Mouse (Mus musculus): ENCODE results near the gene Notch1. TPM values are rescaled to one million over a fixed set of nuclear protein-coding genes. Genes with fewer than 3 reads are reported as not detected.
A peak's percentile ranks its signal among the peaks of the same experiment; 100 is the strongest.

The Notch1 gene
- polyA plus RNA-seq, 1 experiment from 2014 or later: 56.2 TPM

DNA sequence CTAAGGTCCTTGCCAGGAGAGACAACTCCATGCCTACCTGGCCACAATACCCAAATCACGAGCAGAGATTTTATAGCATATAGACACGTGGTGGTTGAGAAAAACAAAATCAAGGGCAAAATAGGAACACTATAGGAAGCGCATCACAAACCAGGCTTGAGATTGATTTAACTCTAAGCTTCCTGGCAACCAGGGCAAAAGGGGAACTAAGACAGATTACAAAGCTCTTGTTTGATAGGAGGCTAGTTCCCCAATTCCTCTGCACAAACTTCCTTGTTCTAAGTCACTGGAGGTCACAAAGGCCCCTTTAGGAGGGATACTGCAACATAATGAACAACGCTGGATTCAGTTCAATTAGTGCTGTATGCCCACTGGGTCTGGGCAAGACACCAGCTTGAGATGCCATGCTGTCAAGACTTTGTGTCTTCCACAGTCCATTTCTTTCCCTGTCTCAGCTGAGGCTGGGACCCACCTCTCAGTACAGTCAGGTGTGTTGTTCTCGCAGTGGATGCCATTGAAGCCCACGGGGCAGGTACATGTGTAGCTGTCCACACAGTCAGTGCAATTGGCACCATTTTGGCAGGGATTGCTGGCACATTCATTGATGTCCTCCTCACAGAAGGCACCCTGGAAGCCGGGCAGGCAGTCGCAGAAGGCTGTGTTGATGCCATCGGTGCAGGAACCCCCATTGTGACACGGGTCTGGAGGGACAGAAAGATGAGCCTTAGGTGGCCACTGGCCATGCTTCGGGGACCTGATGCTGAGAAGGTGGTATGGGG is 44.0 kb downstream of the Notch1 start:
- H3K4me3 ChIP-seq: no peak overlapping the region
- H3K27me3 ChIP-seq: no peaks in the 10 kb centered on the region
- H3K27ac ChIP-seq (replicated peaks): no peak overlapping the region
- 96% methylated on average over 11 of the region's 11 CpGs for WGBS
- H3K36me3 ChIP-seq: peaks cover 100% of the 10 kb centered on the region
- peaks cover 26% of the 10 kb centered on the region for H3K4me1 ChIP-seq
- ATAC-seq (ENCODE audit: low FRiP score, low read depth): no peak
- H3K4me2 ChIP-seq (replicated peaks): no peak overlapping the region
- no peaks in the 10 kb centered on the region for H3K9me3 ChIP-seq
- no peak overlapping the region for H3K9ac ChIP-seq (replicated peaks)

DNA sequence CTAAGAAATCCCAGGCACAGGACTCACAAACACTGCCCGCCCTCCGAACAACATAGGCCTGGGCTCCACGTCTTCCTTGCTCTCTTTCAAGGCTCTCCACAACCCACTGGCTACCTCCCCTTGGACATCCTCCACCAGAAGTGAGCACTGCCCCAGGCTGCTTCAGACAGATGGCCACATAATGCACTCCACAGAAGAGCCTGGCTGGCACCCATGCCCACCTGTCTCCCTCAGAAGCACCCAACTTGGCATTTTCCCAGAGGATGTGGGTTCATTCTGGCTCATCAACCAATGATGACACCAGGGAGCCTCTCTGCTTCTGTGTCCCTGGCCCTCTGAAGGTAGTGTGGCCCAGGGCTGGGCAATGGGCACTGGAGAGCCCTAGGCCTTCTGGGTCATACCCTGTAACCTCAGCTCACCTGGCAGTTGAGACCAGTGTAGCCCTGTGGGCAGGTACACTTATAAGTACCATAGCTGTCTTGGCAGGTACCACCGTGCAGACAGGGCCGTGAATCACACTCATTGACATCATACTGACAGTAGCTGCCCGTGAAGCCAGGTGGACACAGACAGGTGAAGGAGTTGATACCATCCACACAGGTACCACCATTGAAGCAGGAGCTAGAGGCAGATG is 44.7 kb downstream of the Notch1 start:
- Histone ChIP-seq H3K36me3 (peaks cover 100% of the 10 kb centered on the region), H3K27me3 (no peaks in the 10 kb centered on the region), H3K4me2 (replicated peaks) (no peak overlapping the region), H3K9ac (replicated peaks) (no peak overlapping the region), H3K9me3 (no peaks in the 10 kb centered on the region), H3K27ac (replicated peaks) (no peak overlapping the region), H3K4me1 (peaks cover 27% of the 10 kb centered on the region), H3K4me3 (no peak overlapping the region)
- ATAC-seq (ENCODE audit: low FRiP score, low read depth): no peak
- 88% methylated on average over 6 of the region's 6 CpGs for WGBS

DNA sequence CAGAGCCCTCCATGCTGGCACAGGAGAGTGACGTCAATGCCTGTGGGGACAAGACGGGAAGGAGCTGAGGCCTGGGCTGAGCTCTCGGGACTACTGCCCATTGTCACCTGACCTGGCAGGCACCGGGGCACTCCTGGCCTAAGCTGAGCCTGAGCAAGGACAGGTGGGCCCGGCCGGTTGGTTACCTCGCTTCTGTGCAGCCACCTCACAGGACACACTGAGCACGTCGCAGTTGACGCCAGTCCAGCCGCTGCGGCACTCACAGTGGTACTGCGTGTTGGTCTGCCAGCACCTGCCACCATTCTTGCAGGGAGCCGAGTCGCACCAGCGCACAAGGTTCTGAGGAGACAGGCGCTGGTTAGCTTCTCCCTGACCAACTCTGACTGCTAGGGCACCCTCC is 45.5 kb downstream of the Notch1 start:
- H3K4me3 ChIP-seq: no peak overlapping the region
- H3K36me3 ChIP-seq: peaks cover 100% of the 10 kb centered on the region
- no peaks in the 10 kb centered on the region for H3K27me3 ChIP-seq
- ATAC-seq (ENCODE audit: low FRiP score, low read depth): no peak
- H3K4me1 ChIP-seq: peaks cover 19% of the 10 kb centered on the region
- no peak overlapping the region for H3K4me2 ChIP-seq (replicated peaks)
- H3K27ac ChIP-seq (replicated peaks): no peak overlapping the region
- no peak overlapping the region for H3K9ac ChIP-seq (replicated peaks)
- H3K9me3 ChIP-seq: no peaks in the 10 kb centered on the region
- 93% methylated on average over 17 of the region's 17 CpGs for WGBS

DNA sequence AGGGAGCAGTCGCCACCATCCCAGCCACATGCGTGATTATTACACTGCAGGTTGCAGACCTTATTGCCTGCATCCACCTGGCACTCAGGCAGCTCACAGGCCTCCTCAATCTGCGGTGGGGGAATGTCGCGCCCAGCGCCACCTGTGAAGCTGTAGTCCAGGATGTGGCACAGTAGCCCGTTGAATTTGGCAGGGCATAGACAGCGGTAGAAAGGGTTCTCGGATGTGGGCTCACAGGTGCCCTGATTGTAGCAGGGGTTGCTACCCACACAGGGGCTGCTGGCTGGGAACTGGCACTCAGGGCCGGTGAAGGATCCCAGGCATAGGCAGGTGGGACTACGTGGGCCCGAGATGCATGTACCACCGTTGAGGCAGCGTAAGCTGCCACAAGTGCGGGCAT is 48.1 kb downstream of the Notch1 start:
- no peaks in the 10 kb centered on the region for H3K9me3 ChIP-seq
- H3K27ac ChIP-seq (replicated peaks): 0 out of 2 replicates have a peak overlapping the region, but pooled peaks have one; percentile 3
- no peak overlapping the region for H3K4me2 ChIP-seq (replicated peaks)
- no peak overlapping the region for H3K4me3 ChIP-seq
- no peak overlapping the region for H3K9ac ChIP-seq (replicated peaks)
- 94% methylated on average over 15 of the region's 15 CpGs for WGBS
- H3K36me3 ChIP-seq: peaks cover 98% of the 10 kb centered on the region
- no peak for ATAC-seq (ENCODE audit: low FRiP score, low read depth)
- H3K4me1 ChIP-seq: 0 out of 2 replicates have a peak, but pooled peaks cover 4% of the 10 kb centered on the region
- no peaks in the 10 kb centered on the region for H3K27me3 ChIP-seq

DNA sequence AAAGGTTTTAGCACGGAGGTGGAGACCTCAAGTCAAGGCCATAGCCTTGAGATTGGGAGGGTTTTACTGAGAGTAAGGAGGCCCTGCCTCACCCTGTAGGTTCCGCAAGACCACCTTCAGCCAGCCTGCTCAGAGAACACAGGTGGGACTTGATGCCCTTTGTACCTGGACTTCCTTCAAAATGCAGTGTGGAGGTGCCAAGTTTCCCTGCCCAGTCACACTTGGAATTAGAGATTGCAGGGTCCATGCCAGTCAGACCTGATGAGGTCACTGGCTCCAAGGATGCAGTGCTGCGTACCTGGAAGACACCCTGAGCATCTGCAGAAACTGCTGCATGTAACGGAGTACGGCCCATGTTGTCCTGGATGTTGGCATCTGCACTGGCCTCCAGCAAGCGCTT is 53.1 kb downstream of the Notch1 start:
- Histone ChIP-seq H3K27ac (replicated peaks) (no peak overlapping the region; the same call in 1 of the 2 replicates), H3K4me2 (replicated peaks) (no peak overlapping the region), H3K9me3 (no peaks in the 10 kb centered on the region), H3K9ac (replicated peaks) (no peak overlapping the region), H3K36me3 (peaks cover 95% of the 10 kb centered on the region), H3K4me3 (no peak overlapping the region), H3K4me1 (peaks cover 9% of the 10 kb centered on the region; the same call in 1 of the 2 replicates), H3K27me3 (no peaks in the 10 kb centered on the region)
- WGBS: 94% methylated on average over 6 of the region's 6 CpGs
- ATAC-seq (ENCODE audit: low FRiP score, low read depth): no peak

DNA sequence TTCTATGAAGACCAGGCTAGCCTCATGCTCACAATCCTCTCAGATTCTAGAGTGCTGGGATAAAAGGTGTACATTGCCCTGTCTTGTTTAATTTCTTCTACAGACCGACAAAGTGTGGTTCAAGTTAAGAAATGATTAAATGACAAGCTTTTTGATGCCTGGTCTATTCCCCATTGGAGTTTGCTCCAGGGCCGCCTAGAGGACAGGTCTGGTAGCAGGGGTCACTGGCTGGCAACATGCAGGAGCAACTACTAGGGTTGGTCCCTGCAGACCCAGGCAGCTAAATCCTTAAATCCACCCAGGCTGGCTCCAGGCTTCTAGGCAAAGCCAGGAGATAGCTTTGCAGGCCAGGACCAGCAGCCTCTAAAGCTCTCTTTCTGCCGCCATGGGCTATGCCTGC is 53.5 kb downstream of the Notch1 start:
- Histone ChIP-seq H3K36me3 (peaks cover 95% of the 10 kb centered on the region), H3K4me1 (peaks cover 9% of the 10 kb centered on the region; the same call in 1 of the 2 replicates), H3K9ac (replicated peaks) (no peak overlapping the region), H3K4me3 (no peak overlapping the region), H3K9me3 (no peaks in the 10 kb centered on the region), H3K4me2 (replicated peaks) (no peak overlapping the region), H3K27me3 (no peaks in the 10 kb centered on the region), H3K27ac (replicated peaks) (no peak overlapping the region)
- WGBS: 88% methylated on average over 3 of the region's 3 CpGs
- ATAC-seq (ENCODE audit: low FRiP score, low read depth): no peak

DNA sequence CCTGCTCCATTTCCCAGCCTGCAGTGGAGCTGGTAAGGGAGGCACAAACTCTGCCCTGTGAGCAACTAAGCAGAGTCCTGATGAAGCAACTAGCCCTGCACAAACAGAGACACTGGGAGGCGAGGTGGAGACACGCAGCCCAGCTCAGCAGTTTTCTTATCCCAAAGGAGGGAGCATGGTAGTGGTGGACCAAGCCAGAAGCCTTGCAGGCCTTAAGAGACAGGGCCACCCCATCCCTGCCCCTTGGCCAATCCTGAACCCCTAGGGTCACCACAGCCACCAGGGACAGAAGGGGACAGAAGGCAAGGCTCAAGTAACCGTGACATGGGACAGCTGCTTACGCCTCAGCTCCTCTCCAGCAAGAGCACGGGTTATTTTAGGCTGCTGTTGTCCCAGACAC is 54.8 kb downstream of the Notch1 start:
- no peak overlapping the region for H3K4me2 ChIP-seq (replicated peaks)
- 93% methylated on average over 5 of the region's 5 CpGs for WGBS
- H3K9ac ChIP-seq (replicated peaks): no peak overlapping the region
- ATAC-seq (ENCODE audit: low FRiP score, low read depth): no peak
- H3K27ac ChIP-seq (replicated peaks): 0 out of 2 replicates have a peak overlapping the region, but pooled peaks have one; percentile 3
- peaks cover 87% of the 10 kb centered on the region for H3K36me3 ChIP-seq
- H3K4me1 ChIP-seq: peaks cover 5% of the 10 kb centered on the region; the same call in 1 of the 2 replicates
- no peaks in the 10 kb centered on the region for H3K27me3 ChIP-seq
- no peaks in the 10 kb centered on the region for H3K9me3 ChIP-seq
- H3K4me3 ChIP-seq: no peak overlapping the region

DNA sequence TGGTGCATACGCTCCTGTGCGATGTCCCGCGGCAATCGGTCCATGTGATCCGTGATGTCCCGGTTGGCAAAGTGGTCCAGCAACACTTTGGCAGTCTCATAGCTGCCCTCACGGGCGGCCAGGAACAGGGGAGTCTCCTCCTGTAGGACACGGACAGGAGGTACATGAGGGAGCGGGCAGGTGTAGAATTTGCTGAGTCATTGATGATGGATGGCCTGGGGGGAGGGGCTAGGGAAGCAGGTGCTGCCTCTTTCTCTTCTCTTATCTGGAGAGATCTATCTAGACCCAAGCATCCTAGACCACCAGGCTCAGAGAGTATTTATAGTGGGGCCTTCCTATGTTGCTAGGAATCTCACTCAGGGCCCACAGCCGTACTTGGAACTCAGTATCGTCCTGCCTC is 55.6 kb downstream of the Notch1 start:
- H3K4me2 ChIP-seq (replicated peaks): no peak overlapping the region
- H3K27ac ChIP-seq (replicated peaks): 0 out of 2 replicates have a peak overlapping the region, but pooled peaks have one; percentile 39
- WGBS: 95% methylated on average over 13 of the region's 13 CpGs
- H3K4me1 ChIP-seq: peaks cover 5% of the 10 kb centered on the region; the same call in 1 of the 2 replicates
- ATAC-seq (ENCODE audit: low FRiP score, low read depth): no peak
- no peaks in the 10 kb centered on the region for H3K27me3 ChIP-seq
- no peaks in the 10 kb centered on the region for H3K9me3 ChIP-seq
- no peak overlapping the region for H3K4me3 ChIP-seq
- no peak overlapping the region for H3K9ac ChIP-seq (replicated peaks)
- peaks cover 79% of the 10 kb centered on the region for H3K36me3 ChIP-seq

DNA sequence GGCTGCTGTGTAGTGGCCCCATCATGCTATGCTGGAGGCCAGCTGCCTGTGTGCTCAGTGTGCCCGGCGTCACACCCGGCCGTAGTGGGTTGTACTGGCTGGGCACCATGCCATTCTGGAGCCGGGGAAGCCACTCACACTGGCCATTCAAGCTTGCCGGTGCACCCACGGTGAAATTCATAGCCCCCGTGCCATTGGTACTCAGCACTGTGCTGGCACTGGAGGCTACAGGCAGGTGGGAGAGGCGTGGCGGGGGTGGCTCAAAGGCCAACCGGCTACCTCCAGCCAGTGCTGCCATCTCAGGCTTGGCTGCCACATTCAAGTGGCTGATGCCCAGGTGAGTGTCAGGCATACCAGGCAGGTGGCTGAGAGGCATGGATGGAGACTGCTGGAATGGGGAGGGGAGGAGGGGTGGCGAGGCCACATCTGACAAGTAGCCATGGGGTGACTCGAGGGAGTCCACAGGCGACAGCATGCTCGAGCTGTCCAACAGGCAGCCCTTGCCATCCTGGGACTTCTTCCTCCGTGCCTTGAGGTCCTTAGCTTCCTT is 56.3 kb downstream of the Notch1 start:
- Histone ChIP-seq H3K4me3 (no peak overlapping the region), H3K4me1 (peaks cover 5% of the 10 kb centered on the region; the same call in 1 of the 2 replicates), H3K27ac (replicated peaks) (peak overlapping the region; percentile 42; the same call in 1 of the 2 replicates), H3K36me3 (peaks cover 74% of the 10 kb centered on the region), H3K9ac (replicated peaks) (no peak overlapping the region), H3K27me3 (no peaks in the 10 kb centered on the region), H3K4me2 (replicated peaks) (no peak overlapping the region), H3K9me3 (no peaks in the 10 kb centered on the region)
- 93% methylated on average over 16 of the region's 16 CpGs for WGBS
- 0 out of 2 replicates have a peak, but pooled peaks have one; percentile 13 for ATAC-seq (ENCODE audit: low FRiP score, low read depth)

DNA sequence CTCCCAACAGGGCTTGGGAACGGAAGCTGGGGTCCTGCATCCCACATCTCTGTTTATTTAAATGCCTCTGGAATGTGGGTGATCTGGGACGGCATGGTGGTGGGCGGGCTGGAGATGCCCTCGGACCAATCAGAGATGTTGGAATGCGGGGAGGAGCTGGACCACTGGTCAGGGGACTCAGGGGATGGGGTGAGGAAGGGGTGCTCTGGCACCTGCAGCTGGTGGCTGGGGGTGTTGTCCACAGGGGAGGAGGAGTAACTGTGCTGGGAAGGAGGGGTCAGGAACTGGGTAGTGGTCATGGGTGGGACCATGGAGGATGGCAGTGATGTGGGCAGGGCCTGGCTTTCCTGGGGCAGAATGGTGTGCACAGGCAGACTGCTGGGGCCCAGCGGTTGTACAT is 57.0 kb downstream of the Notch1 start:
- 39% methylated on average over 6 of the region's 6 CpGs for WGBS
- Histone ChIP-seq H3K9ac (replicated peaks) (peak overlapping the region; percentile 11; the same call in 1 of the 2 replicates), H3K4me2 (replicated peaks) (no peak overlapping the region), H3K9me3 (no peaks in the 10 kb centered on the region), H3K27ac (replicated peaks) (peak overlapping the region; percentile 42; the same call in 1 of the 2 replicates), H3K4me1 (peaks cover 5% of the 10 kb centered on the region; the same call in 1 of the 2 replicates), H3K4me3 (no peak overlapping the region), H3K27me3 (no peaks in the 10 kb centered on the region), H3K36me3 (peaks cover 67% of the 10 kb centered on the region)
- ATAC-seq (ENCODE audit: low FRiP score, low read depth): peak; percentile 35; the same call in 1 of the 2 replicates

DNA sequence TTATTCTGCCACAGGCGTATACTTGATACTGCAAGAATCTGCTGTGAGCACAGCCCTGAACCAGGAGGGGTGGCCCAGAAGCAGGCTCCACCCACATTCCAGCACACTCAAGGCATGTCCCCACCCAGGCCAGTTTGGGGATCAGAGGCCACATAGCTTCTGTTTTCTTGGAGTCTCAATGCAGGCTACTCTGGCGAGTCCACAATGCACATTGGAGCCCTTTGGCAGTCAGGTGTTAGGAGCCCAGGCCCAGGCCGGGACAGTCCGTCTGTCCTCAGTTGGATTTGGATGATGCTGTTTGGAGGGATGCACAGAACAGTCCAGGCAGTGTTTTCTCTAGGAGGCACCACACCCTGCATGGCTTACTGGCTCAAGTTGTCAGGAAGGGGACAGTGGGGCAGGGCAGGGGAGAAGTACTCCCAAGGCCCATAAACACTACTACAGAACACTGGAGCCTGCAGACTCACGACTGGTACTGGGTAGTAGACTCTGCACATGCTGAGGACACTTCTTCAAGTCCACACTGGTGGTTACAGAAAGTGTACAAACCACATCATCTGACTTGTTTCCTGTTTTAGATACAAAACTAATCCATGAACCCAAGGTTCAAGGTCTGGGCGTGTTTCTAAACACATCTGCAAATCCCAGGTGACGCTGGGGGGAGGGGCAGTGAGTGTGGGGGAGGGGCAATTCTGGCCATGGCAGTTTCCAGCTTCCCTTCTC is 57.9 kb downstream of the Notch1 start:
- peaks cover 5% of the 10 kb centered on the region; the same call in 1 of the 2 replicates for H3K4me1 ChIP-seq
- peaks cover 59% of the 10 kb centered on the region for H3K36me3 ChIP-seq
- H3K9me3 ChIP-seq: no peaks in the 10 kb centered on the region
- 0 out of 2 replicates have a peak overlapping the region, but pooled peaks have one; percentile 15 for H3K27ac ChIP-seq (replicated peaks)
- H3K4me2 ChIP-seq (replicated peaks): no peak overlapping the region
- ATAC-seq (ENCODE audit: low FRiP score, low read depth): 0 out of 2 replicates have a peak, but pooled peaks have one; percentile 7
- H3K27me3 ChIP-seq: no peaks in the 10 kb centered on the region
- H3K4me3 ChIP-seq: no peak overlapping the region
- H3K9ac ChIP-seq (replicated peaks): no peak overlapping the region
- 40% methylated on average over 7 of the region's 7 CpGs for WGBS

Data from midbrain, embryonic 12.5 days (tissue).